Mouse (Mus musculus) lung, embryonic 14.5 days (tissue): ENCODE measurements around the gene Psg16. TPM values are rescaled to one million over a fixed set of nuclear protein-coding genes. Genes with fewer than 3 reads are reported as not detected.
A peak's percentile ranks its signal among the peaks of the same experiment; 100 is the strongest.
"Not testable (repeated sequence)": the region's sequence is repeated elsewhere in the genome, so short reads cannot be mapped to it uniquely, and the experiment has no call there.

Source experiments
- ATAC-seq: fragments of 200-750 bp; cut with Nextera tagmentation; 2 replicates; pipeline ENCODE4 v1.8.0; 2017; ENCODE audit warnings: mild to moderate bottlenecking, moderate TSS enrichment, moderate library complexity; ENCODE audit not compliant: insufficient read depth
- DNase-seq: peaks from one replicate; pipeline ENCODE4 v3.0.0-alpha.2; 2015
- H3K27ac ChIP-seq: fragments of 300-500 bp; sonication (generic); 2 replicates; pipeline ENCODE4 v1.5.1; 2014; ENCODE audit warnings: low read depth, mild to moderate bottlenecking, moderate library complexity
- H3K27me3 ChIP-seq: fragments of 300-500 bp; sonication (generic); 2 replicates; pipeline ENCODE4 v1.6.1; 2014; ENCODE audit warnings: low read length, control low read depth; ENCODE audit not compliant: insufficient read depth
- H3K36me3 ChIP-seq: fragments of 300-500 bp; sonication (generic); 2 replicates; pipeline ENCODE4 v1.6.1; 2014; ENCODE audit warnings: control low read depth; ENCODE audit not compliant: insufficient read depth
- H3K4me1 ChIP-seq: fragments of 300-500 bp; sonication (generic); 2 replicates; pipeline ENCODE4 v1.6.1; 2014; ENCODE audit warnings: antibody characterized with exemption, control low read depth; ENCODE audit not compliant: insufficient read depth
- H3K4me2 ChIP-seq: fragments of 300-500 bp; sonication (generic); 2 replicates; pipeline ENCODE4 v1.6.1; 2014; ENCODE audit warnings: mild to moderate bottlenecking
- H3K4me3 ChIP-seq: fragments of 300-500 bp; sonication (generic); 2 replicates; pipeline ENCODE4 v1.5.1; 2014; ENCODE audit warnings: low read depth, low read length
- H3K9ac ChIP-seq: fragments of 300-500 bp; sonication (generic); 2 replicates; pipeline ENCODE4 v1.6.1; 2014
- H3K9me3 ChIP-seq: fragments of 300-500 bp; sonication (generic); 2 replicates; pipeline ENCODE4 v1.6.1; 2016; ENCODE audit warnings: low read depth, low read length, control low read depth
- CTCF ChIP-seq: IDR thresholded peaks from 2 replicates; pipeline ENCODE4 v1.5.1; 2016; ENCODE audit warnings: antibody characterized with exemption, low read depth
- WGBS: fragments of 180-500 bp; shearing (Covaris S2); extraction: QIAGEN DNeasy Blood & Tissue Kit; methylation state at CpG from one replicate; pipeline ENCODE4 v1.1.7; 2014; 5-methylcytosine and 5-hydroxymethylcytosine counted together
- polyA plus RNA-seq: library from polyadenylated mRNA; unstranded; fragments of >200 nt; fragmentation: Nextera tagmentation; extraction: Ambion mirVana; gene quantifications from 2 replicates; pipeline ENCODE4 v1.2.1, GENCODE M21; 2014

The Psg16 gene
- polyA plus RNA-seq, 1 experiment from 2014 or later, result 0.11 TPM

DNA sequence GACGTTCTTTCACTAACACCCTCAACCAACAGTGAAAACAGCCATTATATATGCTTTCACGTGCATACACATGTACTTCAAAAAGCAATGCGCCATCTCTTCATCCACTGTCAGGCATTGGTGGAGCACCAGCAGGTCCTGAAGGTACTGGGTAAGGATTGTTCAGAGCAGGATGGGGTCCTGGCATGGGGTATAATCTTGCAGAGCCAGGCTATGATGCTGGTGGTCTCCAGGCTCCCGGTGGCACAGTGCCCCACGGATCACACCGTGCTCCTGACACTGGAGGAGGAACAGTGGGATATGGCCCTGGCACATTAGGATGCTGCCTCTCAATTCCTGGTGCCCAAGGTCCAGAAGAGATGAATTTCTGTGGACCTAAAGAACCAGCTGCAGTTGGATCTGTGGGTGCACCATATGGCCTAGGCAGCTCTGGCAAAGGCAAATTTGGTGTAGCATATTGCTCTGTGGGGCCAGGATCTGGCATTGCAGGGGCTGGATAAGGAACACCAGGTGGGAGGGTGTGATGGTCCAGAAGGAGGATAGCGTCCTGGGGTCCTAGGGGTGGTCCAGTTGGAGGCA is 4.3 kb downstream of the Psg16 start:
- no peaks in the 10 kb centered on the region for H3K9me3 ChIP-seq

DNA sequence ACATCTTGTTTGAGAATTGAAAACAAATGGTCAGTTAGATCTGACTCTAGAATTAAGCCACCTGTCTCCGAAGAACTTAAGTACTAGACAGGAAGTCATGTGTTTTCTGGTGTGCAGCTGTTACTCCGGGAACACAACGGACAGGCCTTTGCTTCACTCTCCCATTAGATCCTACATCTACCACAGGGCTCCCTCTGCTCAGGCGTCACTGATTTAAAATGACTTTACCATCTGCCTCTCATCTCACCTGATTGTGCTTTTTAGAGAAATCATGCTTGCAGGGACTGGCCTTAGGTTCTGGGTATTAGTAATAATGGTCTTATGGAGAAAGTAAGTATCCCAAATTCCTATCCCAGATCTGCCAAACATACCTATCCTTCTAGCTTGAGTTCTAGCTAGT is 8.9 kb downstream of the Psg16 start:
- no peaks in the 10 kb centered on the region for H3K27me3 ChIP-seq
- WGBS, result 72% methylated on average over 4 of the region's 4 CpGs
- H3K4me3 ChIP-seq, result no peak overlapping the region
- no peaks in the 10 kb centered on the region for H3K4me1 ChIP-seq
- no peak overlapping the region for H3K4me2 ChIP-seq
- no peaks in the 10 kb centered on the region for H3K9me3 ChIP-seq
- no peak overlapping the region for H3K27ac ChIP-seq
- DNase-seq, result no peak
- no peaks in the 10 kb centered on the region for H3K36me3 ChIP-seq
- no peak for ATAC-seq
- TF ChIP-seq CTCF, result no peak
- H3K9ac ChIP-seq, result no peak overlapping the region

More for the DNA sequence above, 4.3 kb downstream of the Psg16 start:
- Histone ChIP-seq H3K27me3 (no peaks in the 10 kb centered on the region), H3K36me3 (no peaks in the 10 kb centered on the region), H3K27ac (no peak overlapping the region), H3K4me2 (no peak overlapping the region), H3K4me1 (no peaks in the 10 kb centered on the region), H3K9ac (no peak overlapping the region), H3K4me3 (no peak overlapping the region)
- no peak for ATAC-seq
- 76% methylated on average over 7 of the region's 7 CpGs for WGBS
- no peak for DNase-seq
- no peak for TF ChIP-seq CTCF

- ATAC-seq (no peak), DNase-seq (no peak)
- H3K27ac ChIP-seq, result no peak overlapping the region
- H3K9ac ChIP-seq, result no peak overlapping the region
- TF ChIP-seq CTCF, result no peak
- no peaks in the 10 kb centered on the region for H3K27me3 ChIP-seq
- no peak overlapping the region for H3K4me2 ChIP-seq
- H3K4me3 ChIP-seq, result no peak overlapping the region
- no peaks in the 10 kb centered on the region for H3K36me3 ChIP-seq
- H3K4me1 ChIP-seq, result no peaks in the 10 kb centered on the region
- H3K9me3 ChIP-seq, result no peaks in the 10 kb centered on the region
- 60% methylated on average over 3 of the region's 3 CpGs for whole genome bisulfite sequencing
These were observed 13.9 kb downstream of the Psg16 start for GRCm38 (mm10) chr7:17087731-17088130.

- Histone ChIP-seq H3K36me3 (no peaks in the 10 kb centered on the region), H3K9me3 (no peaks in the 10 kb centered on the region), H3K27ac (no peak overlapping the region), H3K4me2 (no peak overlapping the region), H3K4me3 (no peak overlapping the region), H3K27me3 (no peaks in the 10 kb centered on the region), H3K9ac (no peak overlapping the region), H3K4me1 (no peaks in the 10 kb centered on the region)
- WGBS, result 59% methylated on average over 3 of the region's 3 CpGs
- ATAC-seq (no peak), DNase-seq (no peak)
- TF ChIP-seq CTCF, result no peak
These were observed 16.3 kb downstream of the Psg16 start for GRCm38 (mm10) chr7:17090058-17090585.

DNA sequence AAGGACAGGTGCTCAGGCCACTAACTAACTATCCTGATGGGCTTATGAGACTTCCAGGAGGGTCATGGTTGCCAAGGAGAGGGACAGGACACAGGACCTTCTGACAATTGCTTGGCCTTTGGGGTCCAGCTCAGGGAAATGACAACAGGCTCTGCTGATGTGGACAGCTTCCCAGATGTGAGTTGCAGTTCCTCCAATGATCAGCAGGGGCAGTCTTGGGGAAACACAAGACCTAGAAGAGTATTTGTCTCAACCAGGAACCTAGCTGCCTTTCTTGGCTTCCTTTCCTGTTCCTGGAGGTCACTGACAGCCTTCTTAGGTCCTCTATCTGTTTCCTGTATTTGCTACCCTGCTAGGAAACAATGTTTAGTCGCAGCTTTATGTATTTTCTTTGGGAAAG is 17.4 kb downstream of the Psg16 start:
- peak; percentile 23 for DNase-seq
- no peaks in the 10 kb centered on the region for H3K36me3 ChIP-seq

DNA sequence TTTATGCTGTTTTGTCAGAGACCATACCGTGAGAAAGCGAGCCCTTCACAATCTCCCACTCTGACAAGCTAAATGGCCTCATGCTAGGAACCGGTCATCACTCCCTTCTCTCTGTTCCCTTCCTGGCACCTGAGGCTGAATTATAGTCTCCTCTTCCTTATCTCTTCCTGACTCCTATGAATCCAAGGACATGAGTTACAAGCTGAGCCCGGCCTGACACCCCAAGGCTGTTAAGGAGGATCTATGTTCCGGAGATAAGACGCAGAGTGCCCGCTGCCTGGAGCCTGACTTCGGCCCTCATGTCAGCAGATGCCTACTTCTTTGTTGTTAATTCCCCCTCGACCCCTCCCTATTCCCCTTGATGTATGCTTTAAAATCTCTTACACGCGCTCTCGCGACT is 27.8 kb downstream of the Psg16 start:
- 89% methylated on average over 13 of the region's 13 CpGs for WGBS
- not testable (repeated sequence) for H3K36me3 ChIP-seq, H3K4me1 ChIP-seq, H3K9me3 ChIP-seq, DNase-seq, H3K27me3 ChIP-seq, ATAC-seq, H3K4me3 ChIP-seq, H3K4me2 ChIP-seq, H3K27ac ChIP-seq, H3K9ac ChIP-seq

More for the DNA sequence above, 17.4 kb downstream of the Psg16 start:
- no peak overlapping the region for H3K4me2 ChIP-seq
- 5% methylated on average over 1 of the region's 1 CpGs for WGBS
- no peak for ATAC-seq
- H3K9ac ChIP-seq, result no peak overlapping the region
- H3K9me3 ChIP-seq, result no peaks in the 10 kb centered on the region
- H3K27ac ChIP-seq, result no peak overlapping the region
- H3K27me3 ChIP-seq, result no peaks in the 10 kb centered on the region
- H3K4me1 ChIP-seq, result no peaks in the 10 kb centered on the region
- peak; percentile 43 for TF ChIP-seq CTCF
- H3K4me3 ChIP-seq, result no peak overlapping the region

DNA sequence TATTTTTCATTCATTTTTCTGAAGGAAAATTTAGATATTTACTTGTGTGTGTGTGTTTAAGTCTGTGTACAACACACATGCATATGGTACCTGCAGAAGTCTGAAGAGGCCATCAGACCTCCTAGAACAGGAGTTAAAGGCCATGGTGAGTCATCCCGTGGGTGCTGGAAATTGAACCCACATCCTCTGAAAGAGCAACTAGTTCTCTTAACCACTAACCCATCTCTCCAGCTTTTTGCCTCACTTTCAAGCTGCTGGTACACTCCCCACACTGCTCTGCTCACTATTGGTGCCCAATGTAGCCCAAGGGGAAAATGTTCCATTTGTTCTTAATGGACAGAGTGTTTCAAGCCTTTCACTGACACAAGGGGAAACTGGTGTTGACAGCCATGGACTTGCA is 61.5 kb downstream of the Psg16 start:
- Histone ChIP-seq H3K4me1 (no peaks in the 10 kb centered on the region), H3K27ac (no peak overlapping the region), H3K9ac (no peak overlapping the region), H3K4me2 (no peak overlapping the region), H3K9me3 (no peaks in the 10 kb centered on the region), H3K27me3 (no peaks in the 10 kb centered on the region), H3K4me3 (no peak overlapping the region), H3K36me3 (no peaks in the 10 kb centered on the region)
- TF ChIP-seq CTCF, result no peak
- 63% methylated on average over 1 of the region's 1 CpGs for WGBS
- ATAC-seq (no peak), DNase-seq (no peak)

DNA sequence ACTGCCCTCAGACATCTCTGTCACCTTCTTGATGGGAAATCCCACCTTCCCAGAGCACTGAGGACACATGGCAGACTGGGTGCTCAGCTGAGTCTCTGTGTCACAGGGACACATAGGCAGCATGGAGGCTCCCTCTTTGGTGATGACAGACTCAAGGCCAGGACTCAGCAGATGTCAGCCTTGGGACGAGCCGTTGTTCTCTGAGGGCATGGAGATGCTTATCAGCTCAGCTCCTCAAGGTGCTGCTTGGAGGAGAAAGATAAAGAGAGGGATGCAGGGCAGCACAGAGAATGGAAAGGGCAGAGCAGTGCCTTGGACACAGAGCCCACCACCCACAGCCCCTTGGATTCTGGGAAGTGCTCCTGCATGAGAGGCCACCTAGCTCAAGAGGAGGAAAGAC is 76.1 kb downstream of the Psg16 start, which contains the start of gene Ceacam3:
Ceacam3 (plus strand) TSS at position 352 of the 400 bp plus-strand sequence.
- no peak for ATAC-seq

More for the DNA sequence above, 76.1 kb downstream of the Psg16 start, which contains the start of gene Ceacam3:
- no peak within 1 kb of the TSS for H3K4me2 ChIP-seq
- H3K4me3 ChIP-seq, result no peak within 1 kb of the TSS
- no peaks in the 10 kb centered on the region for H3K36me3 ChIP-seq
- H3K4me1 ChIP-seq, result no peaks in the 10 kb centered on the region
- no peak for DNase-seq
- 83% methylated on average over 2 of the region's 2 CpGs for WGBS
- H3K9ac ChIP-seq, result no peak within 1 kb of the TSS
- H3K27me3 ChIP-seq, result no peaks in the 10 kb centered on the region
- no peak within 1 kb of the TSS for H3K27ac ChIP-seq
- no peak for TF ChIP-seq CTCF
- H3K9me3 ChIP-seq, result no peaks in the 10 kb centered on the region
